Mouse (Mus musculus): Measurements from ENCODE around the gene Npm3.

Npm3 gene

DNA sequence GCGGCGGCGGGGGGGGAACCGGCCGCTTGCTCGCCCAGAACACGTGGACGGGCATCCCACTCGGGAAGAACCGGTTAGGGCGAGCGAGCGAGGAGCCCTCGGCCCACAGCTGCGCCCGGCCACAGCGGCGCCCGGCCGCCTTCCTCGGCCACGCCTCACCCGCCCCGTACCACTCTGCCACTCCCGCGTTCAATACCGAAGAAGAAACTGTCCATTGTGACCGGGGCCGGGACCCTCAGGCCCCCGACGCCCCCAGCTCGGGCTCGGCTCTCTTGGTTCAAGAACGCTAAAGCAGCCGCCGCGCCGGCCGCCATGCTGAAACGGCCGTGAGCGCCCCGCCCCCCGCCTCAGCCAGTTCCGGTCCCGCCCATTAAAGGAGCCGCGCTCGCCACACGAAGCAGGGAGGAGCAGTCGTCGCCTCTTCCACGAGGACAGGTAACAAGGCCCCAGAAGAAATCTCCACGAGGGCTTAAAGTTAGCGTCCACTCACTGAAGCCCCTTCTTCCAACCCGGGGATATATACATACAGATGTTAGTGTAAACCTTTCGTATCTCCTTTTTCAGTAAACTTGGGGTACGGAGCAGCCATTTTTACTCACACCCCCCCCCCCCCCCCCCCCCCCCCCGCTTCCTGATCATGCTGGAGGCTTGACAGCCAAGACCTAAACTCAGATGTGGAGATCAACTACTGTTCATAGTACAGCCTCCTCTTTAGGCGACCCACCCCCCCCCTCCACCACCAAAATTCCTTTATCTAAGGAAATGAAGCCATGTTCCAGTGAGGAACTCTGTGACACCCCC lies at the start of gene Npm3:
Gene Npm3 (minus strand): TSS at position 349 of the 801 bp plus-strand sequence.
- peak; percentile 82 to 83 for DNase-seq (ENCODE audit: low spot score in 2 of 2)

DNA sequence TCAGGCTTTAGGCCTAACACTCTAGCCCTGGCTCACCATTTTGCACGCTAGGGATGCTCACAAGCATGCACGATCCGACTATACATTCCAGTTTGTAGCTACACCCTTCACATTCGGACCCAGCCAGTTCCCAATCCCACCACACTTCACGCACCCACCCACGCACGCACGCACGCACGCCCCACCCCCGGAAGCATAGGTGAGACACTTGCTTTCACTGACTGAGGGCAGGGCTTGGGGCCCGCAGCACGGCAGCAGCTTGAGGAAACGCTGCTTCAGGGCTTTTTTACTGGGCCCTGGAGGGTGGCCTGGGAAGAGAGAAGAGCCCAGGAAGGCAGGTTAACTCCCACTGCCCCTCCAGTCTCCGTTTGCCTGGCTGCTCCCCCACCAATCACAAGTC lies 47.5 kb upstream of the Npm3 start:
- no peak for DNase-seq (ENCODE audit: low spot score in 2 of 2)

DNA sequence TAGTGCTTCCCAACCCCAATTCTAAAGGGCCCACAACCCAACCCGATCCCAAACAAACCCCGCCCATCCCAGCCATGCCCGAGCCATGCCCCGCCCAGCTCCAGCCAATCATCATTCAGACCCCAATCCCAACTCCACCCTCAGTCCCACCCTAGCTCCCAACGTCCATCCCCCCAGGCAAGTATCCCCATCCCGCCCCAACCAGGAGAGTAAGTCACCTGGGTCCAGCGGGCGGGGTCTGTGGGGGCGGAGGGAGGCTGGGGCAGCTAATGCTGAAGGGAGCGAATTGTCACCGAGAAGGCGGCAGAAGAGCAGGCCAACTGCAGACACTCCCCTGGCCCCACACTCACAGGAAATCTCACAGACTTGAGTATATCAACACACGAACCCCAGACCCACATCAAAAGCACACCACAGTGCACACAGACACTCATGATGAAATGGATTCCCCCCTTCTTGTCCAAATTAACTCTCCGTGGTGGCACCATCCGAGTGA lies 46.7 kb upstream of the Npm3 start:
- DNase-seq (ENCODE audit: low spot score in 2 of 2): no peak

DNA sequence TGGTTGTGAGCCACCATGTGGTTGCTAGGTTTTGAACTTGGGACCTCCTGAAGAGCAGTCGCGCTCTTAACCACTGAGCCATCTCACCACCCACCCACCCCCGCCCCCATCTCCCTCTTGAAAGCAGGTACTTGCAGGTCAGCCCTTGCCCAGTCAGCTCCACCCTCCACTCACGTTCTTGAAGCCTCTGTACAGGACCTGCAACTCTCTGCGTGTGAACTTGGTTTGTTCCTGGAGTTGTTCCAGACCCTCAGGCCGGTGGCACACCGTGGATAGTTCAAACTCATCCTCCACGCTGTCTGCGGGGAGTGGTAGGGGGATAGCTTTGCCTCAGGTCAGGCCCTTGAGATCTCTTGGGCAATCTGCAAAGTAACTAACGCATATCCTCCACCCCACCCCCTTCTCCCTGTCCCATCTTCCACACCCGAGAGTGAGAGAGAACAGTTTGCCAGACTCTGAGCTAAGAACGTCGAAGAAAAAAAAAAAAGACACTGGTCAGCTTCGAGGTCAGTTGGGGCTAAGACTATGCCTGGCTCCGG lies 46.1 kb upstream of the Npm3 start:
- DNase-seq (ENCODE audit: low spot score in 2 of 2): no peak

DNA sequence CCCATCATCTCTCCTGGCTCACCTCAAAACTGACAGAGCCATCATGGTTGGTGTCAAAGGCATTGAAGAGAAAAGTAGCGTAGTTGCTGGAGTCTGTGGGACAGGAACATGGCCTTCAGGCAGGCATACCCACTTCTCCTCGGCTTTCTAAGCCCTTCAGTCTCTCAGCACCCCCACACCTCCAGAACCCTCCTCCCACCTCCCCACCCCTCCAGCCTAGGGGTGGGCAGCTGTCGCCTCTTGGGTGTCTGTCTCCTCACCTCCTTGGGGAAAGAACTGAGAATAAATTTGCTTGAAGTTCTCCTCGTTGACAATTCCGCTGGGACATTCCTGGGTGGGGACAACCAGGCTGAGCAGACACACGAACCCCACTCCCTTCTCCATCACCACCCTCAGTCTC lies 45.3 kb upstream of the Npm3 start:
- DNase-seq (ENCODE audit: low spot score in 2 of 2): no peak

DNA sequence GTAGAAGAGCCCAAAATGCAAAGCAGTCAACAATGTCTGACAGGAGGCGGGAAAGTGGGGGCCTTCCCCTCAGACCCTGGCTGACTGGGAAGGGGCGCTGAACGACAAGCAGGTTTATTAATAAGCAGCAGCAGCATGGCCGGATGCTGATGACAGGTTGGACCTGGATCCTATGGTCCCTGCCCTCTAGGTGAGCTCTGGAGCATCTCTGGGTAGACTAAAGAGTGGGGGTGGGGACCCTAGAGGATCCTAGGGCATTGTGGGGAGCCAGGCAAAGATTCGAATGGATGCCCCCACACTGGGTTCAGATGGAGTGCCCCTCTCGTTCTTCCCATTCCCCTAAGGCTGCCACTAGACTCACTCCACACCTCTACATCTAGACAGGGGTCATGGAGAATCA lies 43.0 kb upstream of the Npm3 start:
- DNase-seq (ENCODE audit: low spot score in 2 of 2): no peak

DNA sequence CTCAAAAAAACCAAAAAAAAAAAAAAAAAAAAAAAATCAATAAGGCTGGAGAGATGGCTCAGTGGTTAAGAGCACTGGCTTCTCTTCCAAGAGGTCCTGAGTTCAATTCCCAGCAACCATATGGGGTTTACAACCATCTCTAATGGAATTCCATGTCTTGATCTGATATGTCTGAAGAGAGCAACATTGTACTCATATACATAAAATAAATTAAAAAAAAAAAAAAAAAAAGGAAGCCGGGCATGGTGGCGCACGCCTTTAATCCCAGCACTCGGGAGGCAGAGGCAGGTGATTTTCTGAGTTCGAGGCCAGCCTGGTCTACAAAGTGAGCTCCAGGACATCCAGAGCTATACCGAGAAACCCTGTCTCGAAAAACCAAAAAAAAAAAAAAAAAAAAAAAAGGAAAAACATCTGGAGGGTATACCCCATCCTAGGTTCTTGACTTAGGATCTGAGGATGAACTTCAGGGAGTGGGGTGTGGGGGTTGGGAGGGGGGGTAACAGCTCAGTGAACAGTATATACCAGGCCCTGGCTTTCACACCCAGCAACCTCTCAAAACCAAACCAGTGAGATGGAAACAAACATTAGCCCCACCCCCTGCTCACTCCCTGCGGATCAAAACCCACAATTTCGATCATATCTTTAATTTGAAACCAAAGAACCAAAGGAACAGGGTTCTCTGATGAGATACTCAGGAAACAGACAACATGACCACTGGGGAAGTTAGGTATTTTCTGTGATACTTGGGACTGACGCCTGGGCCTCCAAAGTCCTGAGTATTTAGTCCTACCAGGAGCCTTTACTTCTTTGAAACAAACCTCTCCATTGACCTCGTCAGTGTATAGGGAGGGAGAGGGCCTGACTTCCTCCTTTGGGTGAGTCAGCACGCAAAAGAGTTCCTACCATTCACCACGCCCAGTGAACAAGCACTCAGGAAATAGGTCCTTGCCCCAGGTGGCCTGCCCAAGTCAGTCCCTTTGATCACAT lies 40.8 kb upstream of the Npm3 start:
- peak in 1 of 2 experiments; percentile 32 for DNase-seq (ENCODE audit: low spot score in 2 of 2)

DNA sequence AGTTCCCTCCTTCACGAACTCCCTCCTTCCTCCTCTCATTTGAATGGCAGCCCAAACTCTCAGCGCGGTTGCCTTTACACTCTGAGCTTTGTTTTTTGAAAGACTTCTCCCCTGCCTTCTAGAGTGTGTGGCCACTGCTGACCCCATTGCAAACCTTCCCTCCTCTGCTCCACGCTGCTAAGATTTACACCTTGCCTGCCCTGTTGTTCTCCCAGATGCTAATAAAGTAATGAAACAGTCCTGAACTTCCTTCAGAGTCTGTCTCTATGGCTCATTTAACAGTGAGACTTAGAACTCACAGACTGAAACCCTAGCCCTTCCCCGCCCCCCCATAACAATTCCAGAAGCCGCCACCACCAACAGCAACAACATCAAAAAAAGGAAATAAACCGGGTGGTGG lies 40.0 kb upstream of the Npm3 start:
- no peak for DNase-seq (ENCODE audit: low spot score in 2 of 2)

DNA sequence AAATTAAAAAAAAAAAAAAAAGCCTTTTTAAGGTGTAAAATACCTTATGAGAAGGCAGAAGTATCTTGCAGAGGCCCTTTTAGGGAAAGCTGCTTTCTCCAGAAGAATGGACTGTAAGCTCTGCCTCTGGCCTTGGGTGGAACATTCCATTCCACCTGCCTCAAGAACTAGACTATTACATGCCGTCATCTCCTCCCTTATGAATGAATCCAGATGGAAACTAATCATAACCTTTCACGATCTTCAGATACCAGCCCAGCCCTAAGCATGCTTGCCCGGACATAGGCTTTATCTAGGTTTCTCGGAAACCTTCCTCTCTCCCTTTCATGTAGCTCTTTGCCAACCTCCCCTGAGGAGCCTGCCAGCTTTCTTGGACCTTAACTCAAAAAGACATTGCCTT lies 38.9 kb upstream of the Npm3 start:
- DNase-seq (ENCODE audit: low spot score in 2 of 2): no peak

DNA sequence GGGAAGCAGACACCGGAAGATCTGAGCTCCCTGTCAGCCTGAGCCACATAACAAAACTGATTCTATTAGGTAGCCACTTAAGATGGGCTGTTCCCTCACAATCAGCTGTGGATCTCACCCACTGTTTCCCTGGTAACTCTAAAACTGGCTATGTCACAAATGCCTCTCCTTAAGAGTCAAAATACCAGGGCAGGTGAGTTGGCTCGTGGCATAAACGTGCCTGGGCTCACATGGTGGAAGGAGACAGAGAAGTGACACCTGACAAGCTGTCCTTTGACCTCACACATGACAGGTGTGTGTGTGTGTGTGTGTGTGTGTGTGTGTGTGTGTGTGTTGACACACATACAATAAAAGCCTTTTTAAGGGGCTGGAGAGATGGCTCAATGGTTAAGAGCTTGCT lies 38.1 kb upstream of the Npm3 start:
- DNase-seq (ENCODE audit: low spot score in 2 of 2): no peak

DNA sequence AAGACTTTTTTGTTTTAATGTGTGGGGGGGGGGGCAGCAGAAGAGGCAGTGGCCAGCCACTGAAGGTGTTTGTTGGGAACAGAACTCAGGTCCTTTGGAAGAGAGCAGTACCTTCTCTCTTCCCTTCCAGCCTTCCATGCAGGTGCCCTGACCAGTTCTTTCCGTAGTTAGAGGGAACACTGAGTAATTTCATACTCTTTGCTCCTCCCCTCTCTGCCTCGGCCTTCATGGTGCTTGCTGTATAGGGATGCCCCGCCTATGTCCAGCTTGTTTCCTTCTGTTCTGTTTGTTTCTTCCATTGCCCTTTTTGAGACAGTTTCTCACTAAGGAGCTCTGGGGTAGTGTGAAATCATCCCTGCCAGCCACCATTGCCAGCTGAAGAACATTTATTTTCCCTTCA lies 36.1 kb upstream of the Npm3 start:
- DNase-seq (ENCODE audit: low spot score in 2 of 2): no peak

DNA sequence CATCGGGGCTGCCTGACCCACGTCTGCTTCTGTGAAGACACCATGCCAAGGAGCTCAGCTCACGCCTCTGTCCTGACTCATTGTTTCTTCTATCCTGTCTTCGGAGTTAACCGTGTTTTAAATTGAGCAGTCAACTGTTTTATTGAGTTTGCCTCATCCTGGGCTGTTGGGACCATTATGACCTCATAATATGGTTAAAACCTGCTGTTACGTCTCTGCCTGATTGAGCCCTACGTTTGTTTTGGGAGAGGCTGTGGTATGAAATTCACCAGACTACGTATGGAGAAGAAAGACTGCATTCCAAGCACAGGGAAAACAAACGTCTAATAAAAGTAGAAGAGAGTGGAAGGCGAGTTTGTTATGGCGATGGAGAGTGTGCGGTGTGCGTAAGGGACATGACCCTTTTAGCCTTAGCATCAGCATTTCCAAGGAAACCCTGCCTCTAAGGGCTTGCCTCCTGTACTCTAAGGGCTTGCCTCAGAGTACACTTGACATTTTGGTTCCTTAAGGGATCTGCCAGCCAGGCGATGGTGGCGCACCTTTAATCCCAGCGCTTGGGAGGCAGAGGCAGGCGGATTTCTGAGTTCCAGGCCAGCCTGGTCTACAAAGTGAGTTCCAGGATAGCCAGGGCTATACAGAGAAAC lies 34.7 kb upstream of the Npm3 start:
- DNase-seq (ENCODE audit: low spot score in 2 of 2): no peak

DNA sequence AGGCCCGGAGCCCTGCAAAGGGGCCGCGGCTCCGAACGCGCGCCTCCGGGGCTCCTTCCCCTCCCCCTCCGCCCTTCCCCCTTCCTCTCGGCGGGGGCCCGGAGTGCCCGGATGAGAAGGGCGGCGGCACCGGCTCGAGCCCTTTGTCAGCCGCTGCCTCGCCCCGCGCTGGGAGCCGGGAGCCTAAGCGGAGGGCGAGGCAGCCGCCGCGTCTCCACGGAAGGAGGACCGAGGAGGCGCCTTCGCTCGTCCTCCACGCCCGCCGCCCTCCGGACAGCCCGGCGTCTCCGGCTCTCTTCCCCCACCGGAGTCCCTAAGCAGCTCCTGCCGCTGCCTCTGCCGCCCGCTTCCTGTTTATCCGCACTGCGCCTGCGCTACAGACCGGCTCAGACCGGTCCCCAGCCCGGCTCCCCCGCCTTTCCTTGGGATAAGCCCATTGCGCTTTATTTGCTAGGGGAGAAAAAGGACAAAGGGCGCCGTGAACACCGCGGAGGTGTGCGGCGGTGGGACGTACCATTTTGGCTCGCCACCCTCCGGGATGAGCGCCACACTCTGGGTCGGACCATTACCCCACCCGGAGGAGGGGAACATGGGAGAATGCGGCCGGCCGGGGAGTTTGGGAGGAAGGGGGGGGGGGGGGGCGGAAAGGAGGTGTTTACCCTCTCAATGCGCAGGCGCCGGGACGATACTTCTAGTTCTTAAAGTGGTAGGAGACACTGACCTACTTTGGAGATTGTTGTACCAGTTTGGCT lies 34.0 kb upstream of the Npm3 start, which contains the start of gene Mgea5:
Gene Mgea5 (minus strand): TSS at position 657 of the 752 bp plus-strand sequence.
- DNase-seq (ENCODE audit: low spot score in 2 of 2): peak; percentile 94 to 98

DNA sequence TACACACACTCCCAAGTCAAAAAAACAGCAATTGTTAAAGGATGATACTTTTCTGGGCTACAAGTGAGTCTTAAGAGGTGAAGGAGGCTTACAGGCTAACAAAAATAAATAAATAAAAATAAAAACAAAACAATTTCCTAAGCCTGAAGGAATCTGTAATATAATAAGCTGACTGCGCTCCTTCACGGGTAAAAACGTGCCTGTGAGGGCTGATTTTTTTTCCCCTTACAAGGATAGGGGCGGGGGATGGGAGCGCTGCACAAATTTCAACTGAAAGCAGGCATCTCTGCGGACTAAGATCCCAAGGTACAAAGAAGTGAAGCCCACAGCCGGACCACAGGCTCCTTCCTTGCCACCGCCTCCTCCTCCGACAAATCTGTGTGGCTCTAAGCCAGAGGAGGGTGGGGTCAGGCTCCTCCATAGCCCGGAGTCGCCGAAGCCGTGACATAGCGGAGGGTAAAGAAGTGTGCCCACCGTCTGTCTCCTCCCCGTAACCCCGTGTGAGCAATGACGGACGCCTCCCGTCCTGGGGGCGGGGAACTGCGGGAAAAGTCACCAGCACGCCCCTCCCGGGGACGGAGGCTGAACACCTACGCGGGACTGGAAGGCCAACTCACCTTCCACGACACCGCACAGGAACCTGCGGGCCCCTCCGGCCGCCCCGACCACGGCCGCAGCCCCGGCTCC lies 33.1 kb upstream of the Npm3 start:
- peak; percentile 66 to 77 for DNase-seq (ENCODE audit: low spot score in 2 of 2)

DNA sequence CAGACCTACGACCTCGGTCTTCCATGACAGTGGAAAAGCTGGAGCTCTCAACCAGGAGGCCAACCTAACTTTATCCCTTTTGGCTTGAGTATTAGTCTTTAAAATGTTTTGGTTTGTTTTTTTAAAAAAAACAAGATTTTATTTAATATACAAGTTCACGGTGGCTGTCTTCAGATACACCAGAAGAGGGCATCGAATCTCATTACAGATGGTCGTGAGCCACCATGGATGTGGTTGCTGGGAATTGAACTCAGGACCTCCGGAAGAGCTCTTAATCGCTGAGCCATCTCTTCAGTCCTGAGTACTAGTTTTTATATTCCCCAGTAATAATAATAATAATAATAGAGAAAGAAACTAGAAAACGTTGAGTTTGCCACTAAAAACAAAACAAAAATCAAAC lies 32.3 kb upstream of the Npm3 start:
- DNase-seq (ENCODE audit: low spot score in 2 of 2): no peak

DNA sequence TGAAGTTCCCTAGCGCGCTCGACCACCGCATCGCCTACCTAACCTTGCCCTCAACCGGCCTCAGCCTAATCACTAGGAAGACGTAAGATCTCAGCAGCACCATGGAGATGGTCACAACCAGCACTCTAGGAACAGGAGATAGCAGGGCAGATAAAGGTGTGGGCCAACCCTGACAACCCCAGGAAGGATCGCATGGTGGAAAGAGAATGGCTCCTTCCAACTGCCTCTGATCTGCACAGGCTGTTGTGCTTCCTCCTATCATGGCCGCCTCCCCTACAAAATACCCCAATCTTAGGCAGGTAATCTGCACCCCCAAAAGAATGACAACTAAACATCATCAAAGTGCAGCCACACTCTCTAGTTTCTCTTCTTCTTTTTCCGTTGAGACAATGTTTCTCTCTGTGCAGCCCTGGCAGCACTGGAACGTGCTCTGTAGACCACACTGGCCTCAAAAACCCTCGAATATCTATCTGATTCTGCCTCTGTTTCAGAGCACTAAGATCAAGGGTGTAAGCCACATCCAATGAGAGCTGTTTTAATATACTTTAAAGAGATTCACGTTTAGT lies 31.0 kb upstream of the Npm3 start:
- no peak for DNase-seq (ENCODE audit: low spot score in 2 of 2)

DNA sequence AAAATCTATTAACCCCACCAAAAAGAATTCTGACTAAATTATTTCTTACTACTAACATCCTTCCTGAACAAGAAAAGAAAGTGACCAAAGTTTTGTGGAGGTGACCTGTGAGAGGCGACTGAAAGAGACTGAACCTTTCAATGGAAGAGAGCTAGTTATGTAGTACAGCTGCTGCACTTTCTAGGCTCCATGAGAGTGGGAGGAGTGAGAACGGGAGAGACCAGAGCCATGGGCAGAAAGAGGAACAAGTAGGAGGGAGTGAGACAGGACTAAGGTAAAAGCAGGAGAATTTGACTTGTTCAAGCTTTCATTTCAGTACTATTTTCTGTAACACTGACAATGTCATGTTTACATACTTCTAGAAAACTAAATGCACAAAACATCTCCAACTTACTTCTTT lies 26.1 kb upstream of the Npm3 start:
- no peak for DNase-seq (ENCODE audit: low spot score in 2 of 2)

DNA sequence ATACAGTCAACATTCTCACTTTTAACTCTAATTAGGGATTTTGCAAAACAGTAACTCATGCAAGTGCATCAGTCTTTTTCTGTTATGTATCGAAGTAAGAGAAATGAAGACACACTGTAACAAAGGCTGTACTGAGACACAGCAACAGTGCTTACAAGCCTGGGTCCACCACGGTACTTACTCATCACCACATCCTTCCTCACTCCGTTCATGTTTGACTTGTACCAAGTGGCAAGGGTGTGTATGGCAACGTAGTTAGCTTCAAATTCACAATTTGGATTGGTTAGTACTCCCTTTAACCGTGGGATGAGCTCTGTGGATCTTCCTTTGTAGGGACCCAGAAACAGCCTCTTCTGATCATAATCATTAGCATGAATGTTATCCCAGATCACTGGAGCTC lies 22.1 kb upstream of the Npm3 start:
- DNase-seq (ENCODE audit: low spot score in 2 of 2): no peak

DNA sequence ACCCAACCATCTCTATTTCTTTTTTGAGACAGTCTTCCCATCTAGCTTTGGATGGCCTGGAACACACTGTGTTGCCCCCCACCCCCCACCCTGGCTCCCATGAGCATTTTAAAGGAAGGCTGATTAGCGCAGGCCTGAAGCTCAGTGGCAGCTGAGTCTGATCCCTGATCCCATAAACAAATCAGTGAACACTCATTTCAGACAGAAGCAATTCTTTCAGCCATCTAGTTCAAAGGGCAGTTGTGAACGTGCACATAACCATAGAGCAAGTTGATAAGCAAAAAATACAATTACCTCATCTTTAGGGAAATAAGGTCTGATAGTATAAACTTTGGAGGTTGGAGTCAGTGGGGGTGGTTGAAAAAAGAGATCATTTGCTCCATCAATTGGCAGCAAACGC lies 11.4 kb upstream of the Npm3 start:
- DNase-seq (ENCODE audit: low spot score in 2 of 2): no peak

DNA sequence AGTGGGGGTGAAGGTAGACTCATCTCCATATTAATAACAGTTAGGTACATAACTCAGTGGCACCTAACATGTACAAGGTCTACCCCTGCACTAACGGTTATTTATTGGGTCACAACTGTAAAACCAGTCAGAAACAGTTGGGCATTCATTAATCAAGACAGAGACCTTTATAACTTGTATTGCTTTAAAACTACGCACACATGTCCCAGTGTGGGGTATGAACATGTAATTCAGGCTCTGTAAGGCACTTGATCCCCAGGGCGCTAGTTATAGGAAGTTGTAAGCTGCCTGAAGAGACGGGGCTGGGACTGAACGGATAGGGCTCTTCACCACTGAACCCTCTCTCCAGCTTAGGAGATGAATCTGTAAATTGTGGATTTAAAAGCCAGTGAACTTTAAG lies 9.3 kb upstream of the Npm3 start:
- DNase-seq (ENCODE audit: low spot score in 2 of 2): no peak
